Mouse (Mus musculus): ENCODE measurements around the gene Vangl2. TPM values are rescaled to one million over a fixed set of nuclear protein-coding genes. Genes with fewer than 3 reads are reported as not detected.

Gene Vangl2
- polyA plus RNA-seq, 1 experiment: 10.5 TPM

- H3K27ac ChIP-seq (ENCODE audit: insufficient read depth, low read length): no peak overlapping the region
- 30% methylated on average over 10 of the region's 10 CpGs for WGBS
- H3K4me3 ChIP-seq (replicated peaks; ENCODE audit: insufficient read depth, low read depth, low read length): no peak overlapping the region
- H3K27me3 ChIP-seq (ENCODE audit: control insufficient read depth, insufficient read depth, low read length): no peaks in the 10 kb centered on the region
- no peaks in the 10 kb centered on the region for H3K4me1 ChIP-seq (ENCODE audit: control insufficient read depth, insufficient read depth, low read length)
- no peak for TF ChIP-seq CTCF (IDR thresholded peaks at IDR 0.05; ENCODE audit: borderline replicate concordance, insufficient read depth, low read depth, low read length)
- TF ChIP-seq POLR2A (IDR thresholded peaks at IDR 0.05; ENCODE audit: borderline replicate concordance, insufficient read depth, low read length): no peak
- DNase-seq: no peak
These were observed 57.2 kb downstream of the Vangl2 start for GRCm38 (mm10) chr1:171970854-171971586.

DNA sequence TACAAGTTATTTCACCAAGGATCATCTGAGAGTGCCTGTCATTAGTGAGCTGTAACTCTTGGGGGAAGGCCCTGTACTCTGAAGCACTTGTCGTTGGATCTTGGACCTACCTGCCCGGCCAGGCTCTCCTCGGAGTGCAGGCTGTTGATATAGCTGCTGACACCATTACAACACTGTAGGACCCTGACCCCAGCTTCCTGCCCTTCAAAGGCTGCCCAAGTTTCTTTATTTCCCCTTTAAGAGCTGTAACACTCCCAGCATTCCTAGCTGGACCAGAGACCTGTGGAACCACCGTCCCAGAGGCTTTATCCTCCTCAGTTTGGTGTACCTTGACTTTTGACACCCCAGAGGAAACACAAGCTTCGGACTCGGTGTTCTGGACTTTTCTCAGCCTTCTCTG, 59.0 kb downstream of the Vangl2 start:
- WGBS: 87% methylated on average over 6 of the region's 6 CpGs
- H3K27me3 ChIP-seq (ENCODE audit: control insufficient read depth, insufficient read depth, low read length): no peaks in the 10 kb centered on the region
- no peaks in the 10 kb centered on the region for H3K4me1 ChIP-seq (ENCODE audit: control insufficient read depth, insufficient read depth, low read length)
- H3K27ac ChIP-seq (ENCODE audit: insufficient read depth, low read length): no peak overlapping the region
- DNase-seq: no peak
- no peak overlapping the region for H3K4me3 ChIP-seq (replicated peaks; ENCODE audit: insufficient read depth, low read depth, low read length)
- TF ChIP-seq CTCF (IDR thresholded peaks at IDR 0.05; ENCODE audit: borderline replicate concordance, insufficient read depth, low read depth, low read length) (no peak), POLR2A (IDR thresholded peaks at IDR 0.05; ENCODE audit: borderline replicate concordance, insufficient read depth, low read length) (no peak)

DNA sequence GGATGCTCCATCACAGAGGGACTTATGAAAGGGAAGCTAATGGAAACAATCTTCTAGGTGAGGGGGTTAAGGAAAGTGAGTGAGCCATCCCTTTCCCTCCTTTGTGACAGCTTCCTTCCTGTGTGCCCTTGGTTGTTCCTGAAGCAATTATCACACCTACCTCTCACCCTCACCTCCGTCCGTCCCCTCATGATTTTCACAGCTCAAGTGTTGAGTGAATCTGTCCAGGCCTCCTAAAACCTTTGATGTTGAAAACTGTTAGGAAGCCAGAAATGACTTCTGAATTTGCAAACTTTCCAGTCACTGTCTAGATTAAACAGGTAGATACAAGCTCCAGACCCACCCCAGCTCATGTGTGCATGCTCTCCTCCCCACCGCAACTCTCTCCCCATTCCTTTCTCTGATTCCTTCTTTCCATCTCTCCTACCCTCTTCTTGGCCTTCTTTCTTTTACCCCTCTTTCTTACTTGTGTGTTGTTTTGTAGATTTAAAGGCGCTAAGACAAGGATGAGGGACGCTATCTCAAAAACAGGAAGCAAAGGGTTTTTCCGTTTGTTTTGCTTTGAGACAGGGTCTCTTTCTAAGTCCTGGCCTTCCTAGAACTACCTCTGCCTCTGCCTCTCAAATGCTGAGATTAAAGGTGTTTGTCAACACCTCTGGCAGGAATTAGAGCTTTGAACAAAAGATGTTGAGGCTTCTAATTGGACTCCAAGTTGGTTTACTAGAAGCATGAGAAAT, 62.0 kb downstream of the Vangl2 start:
- Histone ChIP-seq H3K4me3 (replicated peaks; ENCODE audit: insufficient read depth, low read depth, low read length) (no peak overlapping the region), H3K27me3 (ENCODE audit: control insufficient read depth, insufficient read depth, low read length) (no peaks in the 10 kb centered on the region), H3K27ac (ENCODE audit: insufficient read depth, low read length) (no peak overlapping the region), H3K4me1 (ENCODE audit: control insufficient read depth, insufficient read depth, low read length) (no peaks in the 10 kb centered on the region)
- 89% methylated on average over 6 of the region's 6 CpGs for WGBS
- TF ChIP-seq CTCF (IDR thresholded peaks at IDR 0.05; ENCODE audit: borderline replicate concordance, insufficient read depth, low read depth, low read length) (no peak), POLR2A (IDR thresholded peaks at IDR 0.05; ENCODE audit: borderline replicate concordance, insufficient read depth, low read length) (no peak)
- no peak for DNase-seq

GRCm38 (mm10) chr1:171963613-171964012, 64.6 kb downstream of the Vangl2 start:
- H3K27me3 ChIP-seq (ENCODE audit: control insufficient read depth, insufficient read depth, low read length): no peaks in the 10 kb centered on the region
- H3K27ac ChIP-seq (ENCODE audit: insufficient read depth, low read length): no peak overlapping the region
- DNase-seq: no peak
- 83% methylated on average over 6 of the region's 6 CpGs for WGBS
- no peak overlapping the region for H3K4me3 ChIP-seq (replicated peaks; ENCODE audit: insufficient read depth, low read depth, low read length)
- no peak for TF ChIP-seq POLR2A (IDR thresholded peaks at IDR 0.05; ENCODE audit: borderline replicate concordance, insufficient read depth, low read length)
- TF ChIP-seq CTCF (IDR thresholded peaks at IDR 0.05; ENCODE audit: borderline replicate concordance, insufficient read depth, low read depth, low read length): no peak
- no peaks in the 10 kb centered on the region for H3K4me1 ChIP-seq (ENCODE audit: control insufficient read depth, insufficient read depth, low read length)

DNA sequence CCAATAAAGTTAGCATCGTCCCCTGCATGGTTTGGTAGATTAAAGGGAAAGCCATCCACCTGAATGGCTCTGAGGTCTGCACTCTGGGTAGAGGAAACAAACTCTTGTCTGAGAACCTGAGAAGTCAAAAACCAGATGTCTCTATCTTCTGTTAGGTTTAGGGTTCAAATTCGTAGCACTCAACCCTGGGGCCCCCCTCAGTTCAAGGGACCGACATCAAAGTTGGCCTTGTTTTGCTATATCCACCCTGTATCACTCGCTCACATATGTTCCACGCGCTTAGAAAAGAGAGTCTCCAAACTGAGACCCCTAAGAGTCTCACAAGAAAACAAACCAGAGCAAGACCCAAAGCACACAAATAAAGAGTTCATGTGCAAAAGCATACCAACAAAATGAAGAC, 66.5 kb downstream of the Vangl2 start:
- no peak for DNase-seq
- Histone ChIP-seq H3K27me3 (ENCODE audit: control insufficient read depth, insufficient read depth, low read length) (no peaks in the 10 kb centered on the region), H3K4me1 (ENCODE audit: control insufficient read depth, insufficient read depth, low read length) (no peaks in the 10 kb centered on the region), H3K4me3 (replicated peaks; ENCODE audit: insufficient read depth, low read depth, low read length) (no peak overlapping the region), H3K27ac (ENCODE audit: insufficient read depth, low read length) (no peak overlapping the region)
- WGBS: 91% methylated on average over 6 of the region's 6 CpGs
- TF ChIP-seq CTCF (IDR thresholded peaks at IDR 0.05; ENCODE audit: borderline replicate concordance, insufficient read depth, low read depth, low read length) (no peak), POLR2A (IDR thresholded peaks at IDR 0.05; ENCODE audit: borderline replicate concordance, insufficient read depth, low read length) (no peak)

DNA sequence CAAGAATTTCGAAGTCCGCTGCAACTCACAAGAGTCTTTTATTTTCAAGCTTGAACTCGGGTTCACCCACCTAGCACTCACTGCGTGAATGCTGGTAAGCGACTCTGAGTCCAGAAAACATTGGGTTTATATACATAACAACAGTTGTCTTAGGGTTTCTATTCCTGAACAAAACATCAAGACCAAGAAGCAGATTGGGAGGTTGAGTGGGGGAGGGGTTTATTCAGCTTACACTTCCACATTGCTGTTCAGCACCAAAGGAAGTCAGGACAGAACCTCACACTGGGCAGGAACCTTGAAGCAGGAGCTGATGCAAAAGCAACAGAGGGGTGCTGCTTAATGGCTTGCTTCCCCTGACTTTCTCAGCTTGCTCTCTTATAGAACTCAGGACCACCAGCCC, 67.5 kb downstream of the Vangl2 start:
- DNase-seq: no peak
- WGBS: 93% methylated on average over 5 of the region's 5 CpGs
- no peak for TF ChIP-seq CTCF (IDR thresholded peaks at IDR 0.05; ENCODE audit: borderline replicate concordance, insufficient read depth, low read depth, low read length)
- TF ChIP-seq POLR2A (IDR thresholded peaks at IDR 0.05; ENCODE audit: borderline replicate concordance, insufficient read depth, low read length): no peak
- no peaks in the 10 kb centered on the region for H3K27me3 ChIP-seq (ENCODE audit: control insufficient read depth, insufficient read depth, low read length)
- H3K27ac ChIP-seq (ENCODE audit: insufficient read depth, low read length): no peak overlapping the region
- H3K4me3 ChIP-seq (replicated peaks; ENCODE audit: insufficient read depth, low read depth, low read length): no peak overlapping the region
- H3K4me1 ChIP-seq (ENCODE audit: control insufficient read depth, insufficient read depth, low read length): no peaks in the 10 kb centered on the region

GRCm38 (mm10) chr1:171957411-171957810, 70.8 kb downstream of the Vangl2 start:
- no peak for DNase-seq
- TF ChIP-seq CTCF (IDR thresholded peaks at IDR 0.05; ENCODE audit: borderline replicate concordance, insufficient read depth, low read depth, low read length) (no peak), POLR2A (IDR thresholded peaks at IDR 0.05; ENCODE audit: borderline replicate concordance, insufficient read depth, low read length) (no peak)
- no peak overlapping the region for H3K4me3 ChIP-seq (replicated peaks; ENCODE audit: insufficient read depth, low read depth, low read length)
- H3K27ac ChIP-seq (ENCODE audit: insufficient read depth, low read length): no peak overlapping the region
- H3K27me3 ChIP-seq (ENCODE audit: control insufficient read depth, insufficient read depth, low read length): no peaks in the 10 kb centered on the region
- 80% methylated on average over 2 of the region's 2 CpGs for WGBS
- H3K4me1 ChIP-seq (ENCODE audit: control insufficient read depth, insufficient read depth, low read length): no peaks in the 10 kb centered on the region

DNA sequence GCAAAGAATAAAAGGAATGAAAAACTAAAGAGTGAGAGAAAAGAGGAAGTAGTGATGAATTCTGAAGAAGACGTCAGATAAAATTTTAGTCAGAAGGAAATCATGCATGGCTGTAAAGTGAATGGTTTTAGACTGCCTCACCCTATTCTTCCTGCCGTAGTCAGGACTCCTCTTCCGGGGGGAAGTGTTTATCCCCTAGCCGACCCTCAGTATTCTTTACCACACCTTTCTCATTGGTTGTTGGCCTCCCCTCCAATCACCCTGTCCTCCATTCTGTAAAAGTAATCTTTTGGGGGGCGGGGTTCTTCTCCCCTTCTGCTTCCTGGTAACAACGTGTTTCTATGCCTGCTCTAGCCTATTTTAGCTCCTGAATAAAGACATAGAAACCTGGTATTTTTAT, 73.2 kb downstream of the Vangl2 start:
- H3K4me1 ChIP-seq (ENCODE audit: control insufficient read depth, insufficient read depth, low read length): no peaks in the 10 kb centered on the region
- no peak for DNase-seq
- no peak for TF ChIP-seq POLR2A (IDR thresholded peaks at IDR 0.05; ENCODE audit: borderline replicate concordance, insufficient read depth, low read length)
- TF ChIP-seq CTCF (IDR thresholded peaks at IDR 0.05; ENCODE audit: borderline replicate concordance, insufficient read depth, low read depth, low read length): no peak
- no peak overlapping the region for H3K4me3 ChIP-seq (replicated peaks; ENCODE audit: insufficient read depth, low read depth, low read length)
- H3K27me3 ChIP-seq (ENCODE audit: control insufficient read depth, insufficient read depth, low read length): no peaks in the 10 kb centered on the region
- H3K27ac ChIP-seq (ENCODE audit: insufficient read depth, low read length): no peak overlapping the region
- 70% methylated on average over 6 of the region's 6 CpGs for WGBS

Other genes starting within 250 kb of the Vangl2 start
- 0.90 and 1.0 TPM in 2 replicates for gene Cd84, start 188.7 kb downstream of the Vangl2 start, polyA plus RNA-seq (2012; rRNA removed)
- 0.08 and 0.10 TPM in 2 replicates for gene Gm10521, start 132.8 kb downstream of the Vangl2 start, polyA plus RNA-seq (2012; rRNA removed)
- 0.11 TPM in 1 of 2 replicates, not detected in the other for gene Slamf6, start 110.9 kb downstream of the Vangl2 start, polyA plus RNA-seq (2012; rRNA removed)
- gene Nhlh1, start 29.1 kb upstream of the Vangl2 start, polyA plus RNA-seq (2012; rRNA removed): 0.05 and 0.07 TPM in 2 replicates
- gene Copa, start 54.1 kb upstream of the Vangl2 start, polyA plus RNA-seq (2012; rRNA removed): 125 and 131 TPM in 2 replicates
- 84.3 and 89.3 TPM in 2 replicates for gene Ncstn, start 54.4 kb upstream of the Vangl2 start, polyA plus RNA-seq (2012; rRNA removed)
- gene Pex19, start 98.3 kb upstream of the Vangl2 start, polyA plus RNA-seq (2012; rRNA removed): 107 and 108 TPM in 2 replicates
- gene Dcaf8, start 119.6 kb upstream of the Vangl2 start, polyA plus RNA-seq (2012; rRNA removed): 118 and 121 TPM in 2 replicates
- gene Pea15a, start 178.4 kb upstream of the Vangl2 start, polyA plus RNA-seq (2012; rRNA removed): 562 and 572 TPM in 2 replicates
- 3.8 and 3.9 TPM in 2 replicates for gene Casq1, start 191.4 kb upstream of the Vangl2 start, polyA plus RNA-seq (2012; rRNA removed)
- gene Atp1a4, start 230.0 kb upstream of the Vangl2 start, polyA plus RNA-seq (2012; rRNA removed): 0.03 TPM in 1 of 2 replicates, not detected in the other
- 254 and 269 TPM in 2 replicates for gene Igsf8, start 233.2 kb upstream of the Vangl2 start, polyA plus RNA-seq (2012; rRNA removed)

Measured in cerebellum, adult 2 months (tissue).